Mouse (Mus musculus) v-Abl transformed pro-B cells (cell line): ENCODE results near the gene Icosl.
"Not testable (repeated sequence)": the region's sequence is repeated elsewhere in the genome, so short reads cannot be mapped to it uniquely, and the experiment has no call there.

Source experiments
- in situ Hi-C, 2 experiments: fragments of 400-800 bp; cut with MboI; formaldehyde crosslinking; loops; one replicate each; pipeline ENCODE4 v1.15.1; 2025; ENCODE audit not compliant: unreplicated experiment in 2 of 2

Gene Icosl

GRCm38 (mm10) chr10:78100989-78101780 is 32.1 kb downstream of the Icosl start:
- in situ Hi-C loops, result no loop called here

DNA sequence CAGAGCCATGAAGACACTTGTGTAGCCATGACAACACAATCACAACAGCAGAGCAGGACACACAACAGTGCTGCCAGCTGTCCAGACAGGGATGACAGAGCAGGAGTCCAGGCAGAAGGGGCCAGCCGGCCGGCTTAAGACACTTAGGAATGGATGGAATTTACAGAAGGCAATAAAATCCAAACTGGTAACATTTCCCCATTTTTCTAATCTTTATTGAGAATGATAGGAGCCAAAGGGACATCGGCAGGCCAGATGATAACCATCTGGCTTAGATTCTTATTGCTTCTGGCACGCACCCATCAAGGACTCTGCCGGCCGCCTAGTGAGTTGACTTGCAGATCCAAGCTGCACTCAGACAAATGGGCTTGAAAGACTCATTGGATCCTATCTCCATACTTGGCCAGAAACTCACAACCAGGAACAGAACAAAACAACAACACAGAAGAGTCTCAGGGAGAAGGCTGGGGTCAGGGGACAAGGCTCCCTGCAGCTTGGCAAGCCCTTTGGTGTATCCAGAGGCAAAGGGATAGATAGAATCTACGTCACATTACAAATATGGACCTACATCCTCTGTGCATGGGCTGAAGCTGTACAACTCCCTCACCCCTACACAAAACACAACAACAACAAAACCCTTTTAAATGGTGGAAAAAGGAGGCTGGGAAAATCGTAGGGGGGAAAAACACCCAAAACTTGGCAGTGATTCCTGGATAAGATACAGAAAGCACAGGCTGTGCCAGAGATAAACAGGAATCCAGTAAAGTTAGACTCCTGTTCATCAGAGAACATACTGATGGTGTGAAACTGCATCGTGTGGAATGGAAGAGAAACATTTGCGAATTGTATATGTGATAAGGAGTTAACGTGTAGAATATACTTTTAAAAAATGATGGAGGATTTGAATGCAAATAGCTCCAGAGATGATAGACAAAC is 35.7 kb downstream of the Icosl start:
- in situ Hi-C loops, result no loop called here

GRCm38 (mm10) chr10:78105548-78105947 is 36.4 kb downstream of the Icosl start:
- in situ Hi-C loops, result no loop called here

- in situ Hi-C loops, result no loop called here
Observed at GRCm38 (mm10) chr10:78114521-78115092, 45.5 kb downstream of the Icosl start.

DNA sequence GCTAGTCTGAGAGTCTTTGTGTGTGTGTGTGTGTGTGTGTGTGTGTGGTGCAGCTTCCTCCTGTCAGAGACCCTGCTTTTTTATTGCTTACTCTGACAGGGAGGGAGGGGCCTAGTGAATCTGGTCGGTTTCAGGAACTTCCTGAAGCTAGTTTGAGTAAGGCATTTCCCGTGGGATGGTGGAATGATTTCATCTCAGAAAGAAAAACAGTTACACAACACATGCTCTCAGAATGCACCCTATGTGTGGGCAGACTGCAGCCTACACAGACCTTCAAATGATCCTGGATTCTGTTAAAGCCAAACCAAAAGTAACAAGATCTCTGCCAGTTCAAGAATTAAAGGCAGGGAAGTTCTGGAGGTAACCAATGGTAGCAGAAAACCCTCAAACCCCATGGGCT is 46.1 kb downstream of the Icosl start:
- in situ Hi-C loops, result no loop called here

DNA sequence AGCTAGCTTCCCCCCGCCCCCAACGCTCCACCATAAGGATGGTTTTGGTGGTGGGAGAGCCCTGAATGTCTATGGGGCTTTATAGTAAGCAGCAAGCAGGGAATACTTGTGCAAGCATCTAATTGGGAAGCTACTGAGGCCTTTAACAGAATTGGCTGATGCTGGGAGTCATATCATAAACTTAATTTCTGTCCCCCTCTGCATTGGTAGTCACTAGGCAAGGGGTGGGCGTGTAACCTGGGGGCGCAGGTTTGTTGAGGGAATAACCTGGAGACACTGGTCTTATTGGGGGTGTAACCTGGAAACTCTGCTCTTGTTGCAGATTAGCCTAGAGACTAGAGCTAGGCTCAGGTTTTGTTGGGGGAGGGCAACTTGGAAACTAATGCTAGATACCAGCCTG is 50.3 kb downstream of the Icosl start:
- in situ Hi-C loops, result no loop called here

DNA sequence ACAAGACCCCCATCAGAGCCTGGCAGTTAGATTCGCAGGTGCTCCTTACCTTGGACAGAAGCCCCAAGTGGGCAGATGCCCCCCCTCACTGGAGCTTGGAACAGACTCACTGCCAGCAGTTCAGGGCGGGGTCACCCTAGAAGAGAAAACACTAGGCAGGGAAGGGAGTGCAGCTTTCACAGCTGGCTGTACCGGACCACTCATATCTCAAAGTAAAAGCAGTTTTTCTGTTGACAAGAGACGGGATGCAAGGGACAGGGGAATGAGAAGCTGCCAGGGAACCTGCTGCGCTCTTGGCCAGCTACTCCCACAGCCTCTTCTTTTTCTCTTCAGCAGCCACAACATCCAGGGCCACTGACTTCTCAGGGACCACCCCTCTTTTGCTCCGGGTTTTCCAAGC is 55.0 kb downstream of the Icosl start:
- in situ Hi-C loops, result not testable (repeated sequence)

- in situ Hi-C loops, result not testable (repeated sequence)
Observed at GRCm38 (mm10) chr10:78125061-78125460, 56.0 kb downstream of the Icosl start.

GRCm38 (mm10) chr10:78126311-78126710 is 57.2 kb downstream of the Icosl start:
- in situ Hi-C loops, result no loop called here

GRCm38 (mm10) chr10:78127046-78127870 is 58.2 kb downstream of the Icosl start:
- in situ Hi-C loops, result no loop called here

GRCm38 (mm10) chr10:78127931-78128330 is 58.8 kb downstream of the Icosl start:
- in situ Hi-C loops, result no loop called here

GRCm38 (mm10) chr10:78128647-78129046 is 59.5 kb downstream of the Icosl start:
- in situ Hi-C loops, result no loop called here

- in situ Hi-C loops, result no loop called here
Observed at GRCm38 (mm10) chr10:78129423-78129822, 60.3 kb downstream of the Icosl start.

GRCm38 (mm10) chr10:78129998-78130397 is 60.9 kb downstream of the Icosl start:
- in situ Hi-C loops, result no loop called here
